Mouse (Mus musculus): ENCODE measurements around the gene 4933403O08Rik. TPM values are rescaled to one million over a fixed set of nuclear protein-coding genes. Genes with fewer than 3 reads are reported as not detected.

4933403O08Rik gene
- total and polyA plus RNA-seq, 3 experiments, result not detected

Other genes with a start within 250 kb of the 4933403O08Rik start
- not detected in 2 replicates for gene Tex16, start 228.0 kb upstream of the 4933403O08Rik start, total RNA-seq (2012; rRNA removed)
- gene Tex16, start 228.0 kb upstream of the 4933403O08Rik start, total RNA-seq (2014; rRNA removed), result not detected in 2 replicates
- not detected in 2 replicates for gene Tex16, start 228.0 kb upstream of the 4933403O08Rik start, polyA plus RNA-seq (2012; ENCODE audit: insufficient read length, low read depth)
- 27.6 and 27.9 TPM in 2 replicates for gene Apool, start 72.3 kb downstream of the 4933403O08Rik start, total RNA-seq (2012; rRNA removed)
- 58.0 and 69.7 TPM in 2 replicates for gene Apool, start 72.3 kb downstream of the 4933403O08Rik start, total RNA-seq (2014; rRNA removed)
- gene Apool, start 72.3 kb downstream of the 4933403O08Rik start, polyA plus RNA-seq (2012; ENCODE audit: insufficient read length, low read depth), result 28.0 and 31.3 TPM in 2 replicates
- not detected in 2 replicates for gene Satl1, start 167.7 kb downstream of the 4933403O08Rik start, total RNA-seq (2012; rRNA removed)
- not detected in 2 replicates for gene Satl1, start 167.7 kb downstream of the 4933403O08Rik start, total RNA-seq (2014; rRNA removed)
- not detected in 2 replicates for gene Satl1, start 167.7 kb downstream of the 4933403O08Rik start, polyA plus RNA-seq (2012; ENCODE audit: insufficient read length, low read depth)